Mouse (Mus musculus) midbrain, embryonic 13.5 days (tissue): ENCODE measurements around the gene Auts2. TPM values are rescaled to one million over a fixed set of nuclear protein-coding genes. Genes with fewer than 3 reads are reported as not detected.

ENCODE experiments used
- ATAC-seq: fragments of 200-750 bp; cut with Nextera tagmentation; 2 replicates; pipeline ENCODE4 v1.8.0; 2017; ENCODE audit warnings: mild to moderate bottlenecking, moderate TSS enrichment, moderate library complexity
- H3K27ac ChIP-seq: fragments of 300-500 bp; sonication (generic); 2 replicates; pipeline ENCODE4 v1.5.1; 2015; ENCODE audit warnings: inconsistent platforms, mild to moderate bottlenecking, moderate library complexity
- H3K27me3 ChIP-seq: fragments of 300-500 bp; sonication (generic); 2 replicates; pipeline ENCODE4 v1.6.1; 2015; ENCODE audit warnings: mild to moderate bottlenecking, inconsistent platforms
- H3K36me3 ChIP-seq: fragments of 300-500 bp; sonication (generic); 2 replicates; pipeline ENCODE4 v1.6.1; 2015; ENCODE audit warnings: mild to moderate bottlenecking, inconsistent platforms
- H3K4me1 ChIP-seq: fragments of 300-500 bp; sonication (generic); replicated peaks from 2 replicates; pipeline ENCODE4 v1.6.1; 2015; ENCODE audit warnings: inconsistent platforms
- H3K4me2 ChIP-seq: fragments of 300-500 bp; sonication (generic); replicated peaks from 2 replicates; pipeline ENCODE4 v1.6.1; 2015; ENCODE audit warnings: moderate library complexity, mild to moderate bottlenecking, inconsistent platforms
- H3K4me3 ChIP-seq: fragments of 300-500 bp; sonication (generic); replicated peaks from 2 replicates; pipeline ENCODE4 v1.5.1; 2015; ENCODE audit warnings: mild to moderate bottlenecking, inconsistent platforms
- H3K9ac ChIP-seq: fragments of 300-500 bp; sonication (generic); replicated peaks from 2 replicates; pipeline ENCODE4 v1.6.1; 2015; ENCODE audit warnings: mild to moderate bottlenecking, inconsistent platforms
- H3K9me3 ChIP-seq: fragments of 300-500 bp; sonication (generic); 2 replicates; pipeline ENCODE4 v1.6.1; 2016; ENCODE audit warnings: mild to moderate bottlenecking, inconsistent platforms
- WGBS: fragments of 180-500 bp; shearing (Covaris S2); methylation state at CpG from one replicate; pipeline ENCODE4 v1.1.7; 2015; 5-methylcytosine and 5-hydroxymethylcytosine counted together
- polyA plus RNA-seq: library from polyadenylated mRNA; unstranded; fragments of >200 nt; fragmentation: Nextera tagmentation; extraction: Ambion mirVana; gene quantifications from 2 replicates; pipeline ENCODE4 v1.2.1, GENCODE M21; 2015

Auts2 gene
- polyA plus RNA-seq, 1 experiment from 2014 or later: 76.2 TPM

DNA sequence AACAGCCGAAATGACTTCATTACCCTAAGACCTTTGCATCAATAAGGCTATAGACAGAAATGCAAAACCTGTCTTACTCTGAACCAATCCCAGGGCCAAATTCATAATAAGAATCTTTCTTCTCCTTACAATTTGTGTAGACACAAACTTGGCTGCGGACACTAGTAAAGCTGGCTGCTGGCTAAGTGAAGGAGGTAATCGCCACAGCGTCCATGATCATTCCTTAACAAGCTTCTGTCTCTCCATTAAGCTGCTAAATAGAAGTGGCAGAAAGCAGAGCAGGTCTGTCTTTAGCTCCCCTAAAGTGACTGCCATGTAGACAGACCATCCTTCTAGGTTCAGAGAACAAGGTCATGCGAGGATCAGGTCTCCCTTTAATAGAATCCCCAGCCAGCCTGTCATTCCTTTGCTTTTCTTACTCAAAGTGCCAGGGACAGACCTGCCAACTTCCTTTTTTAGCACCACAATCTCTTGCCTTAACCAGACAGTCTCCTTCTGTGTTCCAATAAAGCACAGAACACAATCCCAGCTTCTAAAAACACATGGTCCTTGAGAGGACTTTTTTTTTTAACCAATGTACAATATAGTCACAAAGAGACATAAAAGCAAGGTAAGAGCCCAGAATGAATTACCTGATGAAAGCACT lies 70.8 kb downstream of the Auts2 start:
- Histone ChIP-seq H3K4me1 (peaks cover 20% of the 10 kb centered on the region), H3K27me3 (no peaks in the 10 kb centered on the region), H3K36me3 (no peaks in the 10 kb centered on the region; the same call in 1 of the 2 replicates), H3K4me3 (no peak overlapping the region), H3K9me3 (no peaks in the 10 kb centered on the region), H3K4me2 (no peak overlapping the region), H3K27ac (no peak overlapping the region), H3K9ac (no peak overlapping the region)
- ATAC-seq: no peak
- WGBS: 83% methylated on average over 5 of the region's 5 CpGs

DNA sequence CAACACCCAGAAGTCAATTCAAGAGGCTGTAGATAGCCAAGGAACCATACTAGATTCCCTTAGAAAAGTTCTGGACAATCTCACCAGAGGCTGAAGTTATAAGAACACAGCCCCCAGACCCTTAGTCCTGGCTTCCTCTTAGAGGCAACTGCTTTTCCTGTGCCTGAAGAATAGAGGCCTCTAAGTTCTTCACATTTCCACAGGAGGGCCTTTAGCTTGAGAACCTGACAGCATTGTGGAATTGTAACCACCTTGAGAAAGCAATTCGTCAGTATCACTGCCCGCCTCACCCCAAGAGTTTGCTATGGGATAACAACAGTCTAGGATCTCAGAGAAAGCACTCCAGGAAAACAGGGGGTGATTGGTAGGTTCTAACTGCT lies 75.8 kb downstream of the Auts2 start:
- H3K27ac ChIP-seq: no peak overlapping the region
- H3K9ac ChIP-seq: no peak overlapping the region
- peaks cover 22% of the 10 kb centered on the region for H3K4me1 ChIP-seq
- 90% methylated on average over 2 of the region's 2 CpGs for WGBS
- no peak for ATAC-seq
- no peak overlapping the region for H3K4me2 ChIP-seq
- no peaks in the 10 kb centered on the region; the same call in 1 of the 2 replicates for H3K36me3 ChIP-seq
- H3K9me3 ChIP-seq: no peaks in the 10 kb centered on the region
- no peaks in the 10 kb centered on the region for H3K27me3 ChIP-seq
- H3K4me3 ChIP-seq: no peak overlapping the region

DNA sequence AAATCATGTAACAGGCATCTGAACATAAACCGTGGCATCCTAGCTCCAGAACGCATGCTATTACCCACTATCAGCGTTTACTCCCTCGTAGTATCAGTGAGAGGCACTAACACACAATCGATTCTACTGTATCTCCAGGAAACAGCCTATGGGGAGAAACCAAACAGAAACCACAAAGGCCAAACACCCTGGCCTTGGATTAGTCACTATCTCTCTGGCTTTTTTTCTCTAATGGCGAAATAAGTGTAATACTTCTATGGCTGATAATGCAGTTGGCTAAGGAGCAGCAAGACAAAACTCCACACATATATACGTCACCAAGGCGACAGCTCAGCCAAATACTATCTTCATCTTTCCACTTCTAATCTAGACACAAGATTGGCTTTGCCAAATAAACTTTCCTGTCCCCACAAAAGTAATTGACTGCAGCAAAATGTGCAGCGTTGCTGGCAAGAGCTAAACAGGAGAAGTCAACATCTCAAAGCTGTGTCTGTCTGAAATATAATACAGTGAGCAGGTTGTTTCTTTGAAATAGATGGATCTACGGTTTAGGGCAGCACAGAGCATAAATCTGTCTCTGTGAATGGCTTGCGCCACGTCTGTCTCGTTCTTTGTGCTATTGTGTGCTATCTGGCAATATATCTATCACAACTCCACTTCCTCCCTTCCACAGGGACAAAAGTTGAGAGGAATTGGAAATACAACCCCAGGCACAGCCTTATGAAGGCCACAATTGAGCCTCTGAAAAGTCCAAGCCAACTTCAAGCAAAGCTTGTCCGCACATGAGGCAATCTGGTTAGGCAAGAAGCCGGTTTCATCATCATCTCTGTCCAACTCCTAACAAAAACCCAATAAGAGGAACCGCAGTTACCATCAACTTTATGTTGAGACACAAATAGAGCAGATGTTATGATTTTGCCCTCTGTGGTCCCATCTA lies 76.4 kb downstream of the Auts2 start:
- Histone ChIP-seq H3K9ac (no peak overlapping the region), H3K4me3 (no peak overlapping the region), H3K36me3 (no peaks in the 10 kb centered on the region; the same call in 1 of the 2 replicates), H3K4me1 (peaks cover 17% of the 10 kb centered on the region), H3K4me2 (no peak overlapping the region), H3K27ac (no peak overlapping the region), H3K9me3 (no peaks in the 10 kb centered on the region), H3K27me3 (no peaks in the 10 kb centered on the region)
- ATAC-seq: no peak
- WGBS: 89% methylated on average over 16 of the region's 16 CpGs

DNA sequence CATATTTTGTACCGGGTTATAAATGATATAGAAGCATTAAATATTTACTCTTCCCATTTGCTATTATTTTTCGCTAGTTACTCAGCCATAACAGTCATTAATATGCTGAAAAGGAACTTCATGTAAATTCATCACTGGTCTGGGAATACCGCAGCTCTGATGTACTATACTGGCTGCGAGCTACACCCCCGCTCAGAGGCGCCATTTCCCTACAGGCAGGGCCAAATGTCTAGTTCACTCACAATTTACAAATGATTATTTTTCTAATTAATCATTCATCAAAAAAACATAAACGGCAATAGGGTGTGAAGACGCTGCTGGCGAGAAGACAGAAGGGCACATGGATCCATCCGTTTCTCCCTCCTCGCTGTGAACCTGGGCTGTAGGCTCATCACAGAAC lies 80.6 kb downstream of the Auts2 start:
- H3K4me3 ChIP-seq: no peak overlapping the region
- no peak for ATAC-seq
- 63% methylated on average over 11 of the region's 11 CpGs for WGBS

GRCm38 (mm10) chr5:132458498-132458897 lies 84.6 kb downstream of the Auts2 start:
- Histone ChIP-seq H3K9me3 (no peaks in the 10 kb centered on the region), H3K4me1 (peaks cover 32% of the 10 kb centered on the region), H3K4me2 (no peak overlapping the region), H3K36me3 (no peaks in the 10 kb centered on the region), H3K27ac (no peak overlapping the region), H3K4me3 (no peak overlapping the region), H3K9ac (no peak overlapping the region), H3K27me3 (no peaks in the 10 kb centered on the region)
- no peak for ATAC-seq
- 57% methylated on average over 7 of the region's 7 CpGs for WGBS

More for the DNA sequence above, 80.6 kb downstream of the Auts2 start:
- Histone ChIP-seq H3K9ac (no peak overlapping the region), H3K27me3 (no peaks in the 10 kb centered on the region), H3K27ac (no peak overlapping the region), H3K4me2 (no peak overlapping the region), H3K4me1 (peaks cover 32% of the 10 kb centered on the region), H3K9me3 (no peaks in the 10 kb centered on the region), H3K36me3 (no peaks in the 10 kb centered on the region)

GRCm38 (mm10) chr5:132452381-132452780 lies 90.8 kb downstream of the Auts2 start:
- H3K9ac ChIP-seq: no peak overlapping the region
- no peaks in the 10 kb centered on the region for H3K9me3 ChIP-seq
- H3K4me3 ChIP-seq: no peak overlapping the region
- no peak overlapping the region for H3K27ac ChIP-seq
- no peak overlapping the region for H3K4me2 ChIP-seq
- peaks cover 35% of the 10 kb centered on the region for H3K4me1 ChIP-seq
- WGBS: 87% methylated on average over 2 of the region's 2 CpGs
- ATAC-seq: no peak
- no peaks in the 10 kb centered on the region for H3K36me3 ChIP-seq
- no peaks in the 10 kb centered on the region for H3K27me3 ChIP-seq

DNA sequence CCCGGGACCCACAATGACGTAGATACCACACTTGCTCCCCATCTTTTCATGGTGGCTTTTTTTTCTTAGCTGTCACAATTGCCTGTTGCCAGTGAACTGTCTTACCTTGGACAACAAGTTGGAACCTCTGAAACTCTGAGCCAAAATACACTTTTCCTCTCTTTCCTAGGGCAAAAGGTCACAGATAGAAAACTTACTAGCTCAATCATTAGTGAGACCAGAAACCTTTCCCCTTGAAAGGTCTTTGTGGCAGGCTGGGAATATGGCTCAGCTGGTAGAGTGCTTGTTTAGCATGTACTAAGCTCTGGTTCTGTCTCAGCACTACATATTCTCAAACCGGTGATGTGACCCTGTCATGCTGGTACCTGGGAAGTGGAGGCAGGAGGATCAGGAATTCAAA lies 93.1 kb downstream of the Auts2 start:
- Histone ChIP-seq H3K36me3 (no peaks in the 10 kb centered on the region), H3K27me3 (no peaks in the 10 kb centered on the region), H3K4me2 (no peak overlapping the region), H3K9ac (no peak overlapping the region), H3K4me3 (no peak overlapping the region), H3K4me1 (peaks cover 41% of the 10 kb centered on the region), H3K27ac (no peak overlapping the region), H3K9me3 (no peaks in the 10 kb centered on the region)
- ATAC-seq: no peak
- WGBS: 96% methylated on average over 3 of the region's 3 CpGs

DNA sequence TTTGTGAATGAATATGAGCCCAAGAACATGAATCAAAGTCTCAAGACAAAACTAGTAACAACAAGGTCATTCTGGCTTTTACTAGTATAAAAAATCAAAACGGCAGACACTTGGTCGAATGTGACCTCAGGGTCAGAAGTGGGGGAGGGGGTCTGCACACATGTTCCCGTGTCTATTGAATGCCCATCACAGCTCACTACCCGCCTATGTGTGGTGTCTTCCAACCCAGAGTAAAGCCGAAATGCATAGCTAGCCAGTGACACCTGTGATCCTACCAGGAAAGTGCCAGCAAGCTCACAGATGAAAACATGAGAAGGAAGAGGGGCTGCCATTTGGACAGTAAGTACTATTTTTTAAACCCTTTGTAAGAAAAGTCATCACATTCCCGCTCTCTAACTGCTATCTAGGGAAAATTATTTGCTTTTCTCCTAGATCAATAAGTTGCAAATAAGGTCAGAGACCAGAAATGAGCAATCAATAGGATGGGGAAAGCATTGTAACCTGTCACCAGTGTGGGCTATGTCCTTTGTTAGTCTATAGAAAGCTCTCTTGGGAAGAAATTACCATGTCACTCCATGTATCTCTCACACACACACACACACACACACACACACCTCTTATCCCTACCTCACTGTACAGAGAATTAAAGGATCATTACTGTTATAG lies 94.6 kb downstream of the Auts2 start:
- Histone ChIP-seq H3K9me3 (no peaks in the 10 kb centered on the region), H3K27me3 (no peaks in the 10 kb centered on the region), H3K4me3 (no peak overlapping the region), H3K9ac (no peak overlapping the region), H3K36me3 (no peaks in the 10 kb centered on the region), H3K27ac (no peak overlapping the region), H3K4me1 (peaks cover 38% of the 10 kb centered on the region), H3K4me2 (no peak overlapping the region)
- 69% methylated on average over 6 of the region's 6 CpGs for WGBS
- ATAC-seq: no peak

- H3K4me3 ChIP-seq: no peak overlapping the region
- no peak overlapping the region for H3K9ac ChIP-seq
- WGBS: 82% methylated on average over 4 of the region's 4 CpGs
- no peaks in the 10 kb centered on the region for H3K9me3 ChIP-seq
- no peak for ATAC-seq
- H3K4me1 ChIP-seq: peaks cover 32% of the 10 kb centered on the region
- no peaks in the 10 kb centered on the region for H3K27me3 ChIP-seq
- H3K27ac ChIP-seq: no peak overlapping the region
- H3K36me3 ChIP-seq: no peaks in the 10 kb centered on the region
- H3K4me2 ChIP-seq: no peak overlapping the region
Observed at GRCm38 (mm10) chr5:132445213-132445954, 97.8 kb downstream of the Auts2 start.

DNA sequence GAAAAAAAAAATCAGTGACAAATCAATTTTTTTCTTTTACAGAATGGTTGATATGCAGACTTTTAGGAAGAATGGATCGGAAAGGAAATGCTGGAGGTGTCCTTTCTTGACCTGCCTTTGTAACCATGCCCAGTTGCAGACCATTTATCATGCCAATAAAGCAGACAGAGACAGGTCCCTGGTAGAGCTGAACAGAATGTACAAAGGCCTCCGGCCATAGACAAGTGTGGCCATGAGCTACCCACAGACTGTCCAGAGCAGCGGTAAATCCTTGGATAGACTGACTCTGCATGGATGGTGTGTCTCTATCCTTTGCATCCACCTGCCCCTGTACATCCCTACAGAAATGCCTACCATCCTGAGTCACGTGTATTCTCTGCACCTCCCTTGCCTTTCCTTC lies 100.2 kb downstream of the Auts2 start:
- H3K36me3 ChIP-seq: no peaks in the 10 kb centered on the region
- H3K27ac ChIP-seq: no peak overlapping the region
- no peaks in the 10 kb centered on the region for H3K9me3 ChIP-seq
- no peak overlapping the region for H3K9ac ChIP-seq
- H3K4me1 ChIP-seq: peaks cover 41% of the 10 kb centered on the region
- no peak overlapping the region for H3K4me2 ChIP-seq
- H3K4me3 ChIP-seq: no peak overlapping the region
- WGBS: 78% methylated on average over 4 of the region's 4 CpGs
- ATAC-seq: no peak
- no peaks in the 10 kb centered on the region for H3K27me3 ChIP-seq

- ATAC-seq: no peak
- Histone ChIP-seq H3K9ac (no peak overlapping the region), H3K27ac (no peak overlapping the region), H3K27me3 (no peaks in the 10 kb centered on the region), H3K4me2 (no peak overlapping the region), H3K4me3 (no peak overlapping the region), H3K9me3 (no peaks in the 10 kb centered on the region), H3K4me1 (peaks cover 52% of the 10 kb centered on the region), H3K36me3 (no peaks in the 10 kb centered on the region)
- WGBS: 44% methylated on average over 4 of the region's 4 CpGs
Observed at GRCm38 (mm10) chr5:132438414-132438813, 104.7 kb downstream of the Auts2 start.
